Mouse (Mus musculus): ENCODE measurements at regions not wholly inside any gene's neighbourhood (a gene's known extent, or its start where the extent isn't known, plus 50 kb on each side); places are given as distances from the start of the nearest gene placed in this dataset.

DNA sequence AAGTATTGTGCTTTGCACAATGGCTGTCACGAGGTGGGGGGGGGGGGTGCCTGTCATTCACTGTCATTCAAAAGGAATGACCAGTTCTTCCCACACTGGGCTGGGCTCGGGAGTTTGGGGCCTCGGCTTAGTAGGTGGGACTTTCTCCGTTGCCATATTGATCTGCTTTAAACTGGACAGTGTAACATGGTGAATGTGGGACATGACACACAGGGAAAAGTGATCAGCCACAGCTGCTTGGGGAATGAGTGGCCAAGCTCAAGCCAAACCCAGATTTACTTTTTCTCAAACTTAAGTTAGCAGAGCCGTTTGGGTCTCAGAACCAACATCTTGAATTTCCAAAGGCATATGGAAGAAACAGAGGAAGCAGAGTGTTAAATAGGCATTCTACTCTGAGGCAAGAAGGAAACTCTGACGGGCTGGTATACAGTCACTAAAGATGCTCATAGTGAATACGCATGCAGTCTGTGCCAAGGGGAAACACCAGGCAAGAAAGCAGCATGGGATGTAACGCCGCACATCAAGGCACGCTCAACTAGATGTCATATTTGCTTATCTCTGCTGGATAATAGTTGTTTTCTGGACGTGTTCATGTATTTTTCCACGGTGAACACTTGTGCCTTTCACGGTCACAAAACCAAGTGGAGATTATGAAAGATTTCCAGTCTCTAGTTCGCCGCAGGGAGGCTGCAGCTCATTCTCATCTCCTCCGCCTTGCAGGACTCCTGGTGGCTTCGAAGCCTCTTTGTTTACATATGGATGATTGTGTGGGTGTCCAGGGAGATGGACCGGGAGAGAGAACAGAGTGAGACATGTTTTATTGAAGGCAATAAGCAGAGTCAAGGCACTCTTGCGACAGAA is 72.3 kb upstream of the 1700024P04Rik start:
- DNase-seq, result no peak

DNA sequence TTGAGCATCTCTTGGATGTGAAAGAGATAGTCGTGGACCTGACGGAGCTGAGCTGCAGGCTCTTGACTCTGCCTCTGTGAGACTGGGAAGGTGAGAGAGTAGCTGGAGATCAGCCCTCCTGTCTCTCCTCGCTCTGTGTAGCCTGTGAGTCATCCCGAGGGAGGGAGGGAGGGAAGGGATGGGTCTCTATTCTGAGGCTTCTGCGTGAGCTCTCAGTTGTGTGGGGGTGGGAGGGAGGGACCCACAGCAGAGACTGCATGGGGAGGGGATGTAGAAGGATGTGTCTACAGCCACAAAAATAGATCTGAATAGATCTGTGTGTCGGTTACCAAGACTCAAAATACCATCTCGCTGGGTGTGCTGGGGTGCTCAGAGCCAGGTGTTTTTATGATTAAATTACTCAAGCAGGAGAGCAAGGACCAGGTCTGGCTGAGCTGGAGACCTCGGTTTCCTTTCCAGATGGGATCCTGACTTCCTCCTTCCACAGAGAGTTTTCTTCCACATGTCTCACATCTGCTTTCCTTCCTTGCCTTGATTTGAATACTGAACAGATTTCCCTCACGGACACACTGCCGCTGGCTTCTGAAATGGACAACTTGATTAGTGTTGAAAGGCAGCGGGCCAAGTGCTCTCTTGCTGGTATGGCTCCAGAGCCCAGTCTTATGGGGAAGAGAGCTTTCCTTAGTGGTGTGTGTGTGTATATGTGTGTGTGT is 71.4 kb upstream of the 1700024P04Rik start:
- no peak for DNase-seq

DNA sequence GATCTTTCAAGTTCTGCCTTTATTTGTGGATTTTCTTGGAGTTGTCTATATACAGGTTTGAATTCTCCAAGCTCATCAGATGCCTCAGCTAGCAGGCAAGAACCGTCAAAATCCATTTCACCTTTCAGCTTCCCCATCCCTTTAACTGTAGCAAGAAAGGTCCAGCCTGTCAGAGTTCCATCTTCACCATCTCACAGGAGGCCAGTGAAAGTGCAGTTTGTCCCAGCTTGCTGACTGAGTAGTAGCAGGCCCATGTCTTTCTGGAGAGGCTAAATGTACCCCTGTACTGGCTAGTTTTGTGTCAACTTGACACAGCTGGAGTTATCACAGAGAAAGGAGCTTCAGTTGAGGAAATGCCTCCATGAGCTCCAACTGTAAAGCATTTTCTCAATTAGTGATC is 67.7 kb upstream of the 1700024P04Rik start:
- no peak for DNase-seq

DNA sequence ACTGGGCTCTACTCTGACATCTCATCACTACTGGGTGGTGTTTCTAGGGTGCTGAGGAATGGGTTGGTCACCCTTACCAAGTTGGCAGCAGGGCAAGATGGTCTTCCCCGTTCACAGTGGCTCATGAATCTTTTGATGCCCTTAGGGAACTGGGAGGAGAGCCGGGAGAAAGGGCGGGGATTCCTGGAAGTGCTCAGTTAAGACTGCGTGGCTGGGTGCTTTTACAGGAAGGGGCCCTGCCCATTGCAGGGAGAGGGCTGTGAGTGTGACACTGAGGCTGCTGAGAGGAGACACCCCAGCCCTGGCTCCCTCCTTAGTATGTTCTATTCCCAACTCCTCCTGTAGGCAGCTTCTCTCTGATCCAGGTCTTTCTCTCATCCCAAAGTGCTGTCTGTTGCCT is 65.3 kb upstream of the 1700024P04Rik start:
- DNase-seq, result no peak

DNA sequence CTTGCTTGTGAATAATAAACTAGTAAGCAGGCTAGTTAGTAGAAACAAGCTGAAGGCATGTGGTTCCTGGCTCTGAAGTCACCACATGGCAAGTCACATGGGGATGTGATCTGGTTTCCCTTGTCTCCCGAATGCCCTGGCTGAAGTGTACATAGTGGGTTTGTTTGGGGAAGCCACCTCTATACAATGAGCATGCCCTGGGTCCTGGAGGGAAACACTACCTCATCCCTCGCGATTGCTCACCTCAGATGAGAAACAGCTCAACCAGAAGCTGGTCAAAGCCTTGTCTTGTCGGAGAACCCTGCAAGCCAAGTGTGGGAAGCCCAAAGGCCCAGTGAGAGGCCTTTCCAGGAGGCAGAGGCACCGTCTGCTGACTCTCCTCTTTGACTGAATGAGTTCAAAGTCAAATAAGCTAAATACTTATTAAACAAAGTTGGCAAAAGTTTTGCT is 64.3 kb upstream of the 1700024P04Rik start:
- peak; percentile 69 for DNase-seq

DNA sequence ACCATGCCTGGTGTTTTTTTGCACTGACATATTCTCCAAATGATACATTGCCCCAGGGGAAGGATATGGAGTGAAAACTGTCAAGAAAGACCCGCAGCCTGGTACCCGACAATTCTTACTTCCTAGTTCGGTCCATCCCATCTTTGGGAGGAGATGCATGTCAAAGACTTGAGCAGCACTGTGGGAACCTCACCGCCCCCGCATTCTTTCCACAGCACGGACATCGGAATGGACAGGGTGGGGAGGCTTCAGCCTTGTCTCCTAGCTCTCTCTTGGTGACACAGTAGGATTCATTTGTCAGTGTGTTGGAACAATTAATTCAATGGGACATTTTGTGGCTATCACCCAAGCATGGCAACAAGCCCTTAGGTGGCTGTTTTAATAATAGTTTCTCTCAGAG is 62.9 kb upstream of the 1700024P04Rik start:
- no peak for DNase-seq

DNA sequence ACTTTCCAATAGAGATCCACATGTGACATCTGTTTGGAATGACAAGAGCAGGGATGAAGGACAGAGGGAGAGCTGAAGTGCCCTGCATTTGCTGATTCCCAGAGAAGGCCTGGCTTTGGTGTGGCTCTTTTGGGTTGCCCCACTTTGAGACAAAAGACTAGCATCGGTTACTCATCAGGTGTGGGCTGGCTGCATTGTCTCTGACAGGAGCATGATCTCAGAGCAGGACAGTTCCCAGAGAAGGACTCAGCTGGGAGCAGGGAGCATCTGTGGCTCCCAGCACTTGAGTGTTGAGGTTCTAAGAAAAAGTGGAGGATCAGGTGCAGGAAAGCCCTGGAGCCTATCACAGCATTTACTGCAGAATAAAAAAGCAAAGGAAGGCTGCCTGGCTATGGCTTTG is 62.4 kb upstream of the 1700024P04Rik start:
- DNase-seq, result no peak

DNA sequence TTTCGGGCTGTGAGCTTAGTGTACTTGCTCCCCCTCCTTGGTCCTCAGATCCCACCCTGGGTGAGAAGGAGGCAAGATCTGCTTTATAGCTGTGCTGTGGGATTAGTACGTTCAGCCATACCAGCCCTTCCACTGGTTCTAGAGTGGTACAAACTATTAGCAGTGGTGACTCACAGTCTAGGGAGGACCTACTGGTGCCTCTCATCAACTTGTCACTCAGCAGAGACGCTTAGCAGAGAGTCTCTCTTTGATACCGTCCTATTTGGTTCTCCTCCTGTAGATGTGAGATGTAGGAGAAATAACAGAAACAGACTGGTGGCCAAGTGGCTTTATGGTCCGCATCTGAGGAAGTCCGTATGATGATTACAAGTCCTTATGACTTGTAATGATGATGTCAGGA is 57.7 kb upstream of the 1700024P04Rik start:
- DNase-seq, result no peak

DNA sequence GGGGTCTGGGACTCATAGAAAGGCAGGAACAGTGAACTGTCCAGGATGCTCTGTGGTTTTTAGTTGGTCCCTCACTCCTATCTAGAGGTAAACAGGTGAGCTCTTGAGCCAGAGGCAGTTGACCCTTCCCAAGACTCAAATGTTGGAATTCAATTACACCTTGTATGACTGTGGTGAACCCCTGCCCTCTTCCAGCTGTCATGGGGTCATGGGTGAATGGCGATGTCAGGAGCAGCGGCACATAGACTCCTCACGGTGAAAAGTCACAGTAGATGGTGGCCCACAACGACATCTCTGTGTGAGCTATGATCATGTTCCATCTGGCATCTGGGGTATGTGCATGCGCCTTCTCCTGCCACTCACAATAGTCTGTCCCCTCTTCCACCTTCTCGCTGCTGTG is 56.9 kb upstream of the 1700024P04Rik start:
- no peak for DNase-seq

DNA sequence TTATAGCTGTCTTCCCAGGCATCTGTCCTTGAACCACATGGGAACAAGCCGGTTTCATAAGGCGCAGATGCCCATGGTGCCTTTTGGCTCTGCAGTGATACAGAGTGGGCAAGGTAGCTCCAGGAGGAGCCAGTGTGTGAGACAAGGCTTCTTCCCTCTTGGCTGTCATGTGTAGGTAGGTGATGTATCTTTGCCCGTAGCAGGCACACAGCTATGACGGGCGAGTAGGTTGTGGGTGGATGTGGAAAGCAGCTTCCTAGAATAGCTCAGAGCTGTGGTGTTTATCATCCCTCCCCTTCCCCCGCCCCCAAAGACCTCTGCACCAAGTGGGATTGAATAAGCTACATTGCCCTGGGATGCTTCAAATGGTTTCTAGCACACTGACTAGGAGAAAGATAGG is 56.5 kb upstream of the 1700024P04Rik start:
- DNase-seq, result no peak

DNA sequence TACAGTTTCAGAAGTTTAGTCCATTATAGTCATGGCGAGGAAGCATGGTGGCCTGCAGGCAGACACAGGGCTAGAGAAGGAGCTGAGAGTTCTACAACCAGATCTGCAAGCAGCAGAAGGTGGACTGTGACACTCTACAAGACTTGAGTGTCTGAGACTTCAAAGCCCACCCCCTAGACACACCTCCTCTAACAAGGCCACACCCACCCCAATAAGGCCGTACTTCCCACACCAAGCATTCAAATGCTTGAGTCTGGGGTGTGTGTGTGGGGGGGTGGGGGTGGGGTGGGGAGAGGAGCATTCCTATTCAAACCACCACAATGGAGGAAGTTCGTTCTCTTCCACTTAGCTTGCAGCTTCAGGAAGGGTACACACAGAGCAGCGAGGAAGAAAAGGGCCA is 55.8 kb upstream of the 1700024P04Rik start:
- DNase-seq, result no peak

DNA sequence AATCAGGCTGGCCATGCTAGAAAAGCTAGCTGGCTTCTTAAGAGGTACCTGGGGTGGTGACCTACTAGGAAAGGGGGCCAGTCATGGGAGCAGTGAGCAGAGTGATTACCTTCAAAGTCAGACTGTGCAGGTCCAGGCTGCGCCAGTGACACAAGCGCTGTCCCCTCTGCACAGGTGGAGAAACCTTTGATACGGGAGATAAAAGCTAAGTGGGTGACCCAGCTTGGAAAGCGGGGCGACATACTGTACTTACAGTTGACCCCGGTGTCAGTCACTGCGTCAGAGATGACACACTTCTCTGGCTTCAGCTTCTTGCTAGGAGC is 54.7 kb upstream of the 1700024P04Rik start:
- DNase-seq, result no peak

DNA sequence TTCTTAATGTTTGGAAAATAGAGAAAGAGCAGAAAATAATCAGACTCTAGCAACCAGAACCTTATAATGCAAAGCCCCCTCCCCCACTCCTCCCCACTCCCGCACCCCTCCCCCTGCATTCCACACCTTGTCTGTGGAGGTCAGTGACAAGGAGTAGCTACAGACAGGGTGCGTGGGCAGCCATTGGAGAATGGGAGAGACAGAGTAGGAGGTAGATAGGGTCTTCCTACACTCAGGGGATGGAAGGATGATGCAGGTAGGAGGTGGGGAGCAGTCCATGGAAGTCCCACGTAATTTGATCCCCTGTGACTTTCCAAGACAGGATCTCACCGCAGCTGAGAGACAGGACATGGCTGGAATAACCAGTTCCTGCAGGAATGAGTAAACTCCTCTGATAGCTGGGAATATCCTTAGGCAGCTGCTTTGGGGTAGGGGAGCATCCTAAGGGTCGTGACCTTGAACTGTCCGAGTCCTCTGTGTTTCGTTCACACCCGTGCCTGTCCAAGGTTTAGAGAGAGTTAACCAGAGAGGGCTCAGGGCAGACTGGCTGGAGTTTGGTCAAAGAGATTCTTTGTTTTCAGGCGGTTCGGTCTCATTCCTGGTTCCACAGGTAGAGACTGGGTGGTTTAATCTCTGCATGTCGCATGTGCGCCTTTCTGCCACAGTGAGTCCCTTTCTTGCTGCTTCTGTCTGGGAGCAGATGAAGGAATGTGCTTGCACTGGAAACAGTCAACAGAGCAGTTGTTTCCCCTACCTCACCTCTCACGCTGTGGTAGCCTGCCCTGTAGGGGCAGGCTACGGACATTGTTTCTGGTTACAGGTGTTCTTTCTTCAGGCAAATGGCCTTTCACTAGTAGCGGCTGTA is 54.1 kb upstream of the 1700024P04Rik start:
- DNase-seq, result no peak

DNA sequence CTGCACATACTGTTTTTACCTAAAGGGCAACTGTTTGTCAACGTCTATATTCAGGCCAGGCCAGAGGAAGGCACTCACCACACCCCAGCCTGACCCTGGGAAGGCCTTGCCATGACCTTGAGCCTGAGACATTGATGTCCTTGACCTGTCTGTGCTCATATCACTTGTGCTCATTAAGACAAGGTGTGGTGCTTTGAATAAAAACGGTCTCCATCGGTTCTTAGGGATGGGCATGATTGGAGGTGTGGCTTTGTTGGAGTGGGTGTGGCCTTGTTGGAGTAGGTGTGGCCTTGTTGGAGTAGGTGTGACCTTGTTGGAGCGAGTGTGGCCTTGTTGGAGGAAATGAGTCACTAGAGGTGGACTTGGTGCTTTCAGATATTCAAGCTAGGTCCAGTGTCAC is 52.8 kb upstream of the 1700024P04Rik start:
- no peak for DNase-seq
